Mouse (Mus musculus) right cerebral cortex, postnatal 4 days (tissue): ENCODE data around the gene Mef2b.

Source experiments
- DNase-seq: peaks from one replicate; pipeline ENCODE4 v3.0.0-alpha.2; 2022

Mef2b gene

GRCm38 (mm10) chr8:70139026-70139857, at the start of gene Mef2b, which contains the start of the genes Rfxank and Borcs8:
Gene Mef2b, plus strand, starts transcription at chr8:70139711.
Gene Rfxank, minus strand, starts transcription at chr8:70139154.
Gene Borcs8, plus strand, starts transcription at chr8:70139499.
- DNase-seq, result peak; percentile 98

GRCm38 (mm10) chr8:70092786-70093185, 46.7 kb upstream of the Mef2b start:
- no peak for DNase-seq

- no peak for DNase-seq
Measured at GRCm38 (mm10) chr8:70099276-70099675, 40.2 kb upstream of the Mef2b start.

GRCm38 (mm10) chr8:70100241-70100640, 39.3 kb upstream of the Mef2b start:
- DNase-seq, result no peak

- DNase-seq, result no peak
Measured at GRCm38 (mm10) chr8:70104506-70104905, 35.0 kb upstream of the Mef2b start.

- DNase-seq, result no peak
Measured at GRCm38 (mm10) chr8:70104922-70105321, 34.6 kb upstream of the Mef2b start.

GRCm38 (mm10) chr8:70110451-70110850, 29.1 kb upstream of the Mef2b start:
- DNase-seq, result no peak

- DNase-seq, result no peak
Measured at GRCm38 (mm10) chr8:70111192-70111795, 28.2 kb upstream of the Mef2b start.

GRCm38 (mm10) chr8:70112401-70113016, 27.0 kb upstream of the Mef2b start:
- DNase-seq, result peak; percentile 37

GRCm38 (mm10) chr8:70114488-70114887, 25.0 kb upstream of the Mef2b start:
- DNase-seq, result no peak

GRCm38 (mm10) chr8:70114892-70115291, 24.6 kb upstream of the Mef2b start:
- no peak for DNase-seq

GRCm38 (mm10) chr8:70117611-70118010, 21.9 kb upstream of the Mef2b start:
- DNase-seq, result no peak

GRCm38 (mm10) chr8:70118726-70119700, 20.5 kb upstream of the Mef2b start:
- peak; percentile 66 for DNase-seq

- DNase-seq, result peak; percentile 98
Measured at GRCm38 (mm10) chr8:70120667-70121066, 18.8 kb upstream of the Mef2b start, which contains the start of gene Ncan. Gene Ncan, minus strand, starts transcription at chr8:70120873.

GRCm38 (mm10) chr8:70122863-70123262, 16.6 kb upstream of the Mef2b start:
- no peak for DNase-seq

- DNase-seq, result no peak
Measured at GRCm38 (mm10) chr8:70124992-70125391, 14.5 kb upstream of the Mef2b start.

GRCm38 (mm10) chr8:70128435-70128834, 11.1 kb upstream of the Mef2b start:
- DNase-seq, result peak; percentile 70

- DNase-seq, result peak; percentile 76
Measured at GRCm38 (mm10) chr8:70129309-70129952, 10.1 kb upstream of the Mef2b start.

- no peak for DNase-seq
Measured at GRCm38 (mm10) chr8:70130066-70130465, 9.4 kb upstream of the Mef2b start.

GRCm38 (mm10) chr8:70131166-70131883, 8.2 kb upstream of the Mef2b start, which contains the start of gene Nr2c2ap:
Gene Nr2c2ap, plus strand, starts transcription at chr8:70131333.
- DNase-seq, result peak; percentile 84

- no peak for DNase-seq
Measured at GRCm38 (mm10) chr8:70134086-70134485, 5.4 kb upstream of the Mef2b start.
